Mouse (Mus musculus) stomach, embryonic 16.5 days (tissue): ENCODE results near the gene Uqcc3. TPM values are rescaled to one million over a fixed set of nuclear protein-coding genes. Genes with fewer than 3 reads are reported as not detected.

Source experiments
- ATAC-seq: fragments of 200-750 bp; cut with Nextera tagmentation; 2 replicates; pipeline ENCODE4 v1.8.0; 2017; ENCODE audit warnings: moderate number of reproducible peaks, moderate TSS enrichment; ENCODE audit not compliant: insufficient read depth, low FRiP score
- H3K27ac ChIP-seq: fragments of 300-500 bp; sonication (generic); 2 replicates; pipeline ENCODE4 v1.5.1; 2014; ENCODE audit warnings: low read length
- H3K27me3 ChIP-seq: fragments of 300-500 bp; sonication (generic); 2 replicates; pipeline ENCODE4 v1.6.1; 2014; ENCODE audit warnings: low read length, control low read depth, mixed read lengths; ENCODE audit not compliant: control insufficient read depth, insufficient read depth
- H3K36me3 ChIP-seq: fragments of 300-500 bp; sonication (generic); 2 replicates; pipeline ENCODE4 v1.6.1; 2014; ENCODE audit warnings: low read length; ENCODE audit not compliant: control insufficient read depth, insufficient read depth
- H3K4me1 ChIP-seq: fragments of 300-500 bp; sonication (generic); 2 replicates; pipeline ENCODE4 v1.6.1; 2014; ENCODE audit warnings: low read length, control low read depth, mixed read lengths; ENCODE audit not compliant: control insufficient read depth, insufficient read depth
- H3K4me2 ChIP-seq: fragments of 300-500 bp; sonication (generic); 2 replicates; pipeline ENCODE4 v1.6.1; 2014; ENCODE audit warnings: low read depth, low read length, mixed read lengths
- H3K4me3 ChIP-seq: fragments of 300-500 bp; sonication (generic); replicated peaks from 2 replicates; pipeline ENCODE4 v1.5.1; 2014; ENCODE audit warnings: mild to moderate bottlenecking, low read length
- H3K9ac ChIP-seq: fragments of 300-500 bp; sonication (generic); 2 replicates; pipeline ENCODE4 v1.6.1; 2014; ENCODE audit warnings: low read length
- H3K9me3 ChIP-seq: fragments of 300-500 bp; sonication (generic); replicated peaks from 2 replicates; pipeline ENCODE4 v1.6.1; 2016; ENCODE audit warnings: low read length, control low read depth; ENCODE audit not compliant: control insufficient read depth
- WGBS: fragments of 180-500 bp; shearing (Covaris S2); extraction: QIAGEN DNeasy Blood & Tissue Kit; methylation state at CpG from one replicate; pipeline ENCODE4 v1.1.7; 2014; 5-methylcytosine and 5-hydroxymethylcytosine counted together
- polyA plus RNA-seq: library from polyadenylated mRNA; unstranded; fragments of >200 nt; fragmentation: Nextera tagmentation; extraction: Ambion mirVana; gene quantifications from 2 replicates; pipeline ENCODE4 v1.2.1, GENCODE M21; 2015

Uqcc3 gene
- polyA plus RNA-seq = 59.9 and 66.2 TPM in 2 replicates

GRCm38 (mm10) chr19:8880311-8881033 lies at the start of gene Uqcc3:
Uqcc3 (minus strand) TSS chr19:8880923.
- H3K27me3 ChIP-seq = no peaks in the 10 kb centered on the region
- peak; percentile 95 for ATAC-seq
- WGBS = under 1% methylated on average over 42 of the region's 42 CpGs
- peaks cover 8% of the 10 kb centered on the region; the same call in 1 of the 2 replicates for H3K4me1 ChIP-seq
- H3K4me3 ChIP-seq = peak within 1 kb of the TSS; percentile 87
- H3K27ac ChIP-seq = peak within 1 kb of the TSS; percentile 86
- H3K36me3 ChIP-seq = peaks cover 6% of the 10 kb centered on the region; the same call in 1 of the 2 replicates
- H3K9ac ChIP-seq = peak within 1 kb of the TSS; percentile 91
- peak within 1 kb of the TSS; percentile 79 for H3K4me2 ChIP-seq
- H3K9me3 ChIP-seq = no peaks in the 10 kb centered on the region

GRCm38 (mm10) chr19:8930117-8930516 lies 49.4 kb upstream of the Uqcc3 start:
- WGBS = 4% methylated on average over 11 of the region's 11 CpGs

GRCm38 (mm10) chr19:8929224-8930088 lies 48.7 kb upstream of the Uqcc3 start, which contains the start of the genes Rom1 and Eml3:
Rom1 (minus strand) TSS chr19:8929356.
Eml3 (plus strand) TSS chr19:8929552.
- peak within 1 kb of the TSS; percentile 88 for H3K27ac ChIP-seq
- no peaks in the 10 kb centered on the region for H3K9me3 ChIP-seq
- peaks cover 15% of the 10 kb centered on the region for H3K4me1 ChIP-seq
- H3K36me3 ChIP-seq = peaks cover 9% of the 10 kb centered on the region
- H3K9ac ChIP-seq = peak within 1 kb of the TSS; percentile 84
- no peaks in the 10 kb centered on the region for H3K27me3 ChIP-seq
- H3K4me3 ChIP-seq = peak within 1 kb of the TSS; percentile 77
- under 1% methylated on average over 66 of the region's 74 CpGs for WGBS
- peak within 1 kb of the TSS; percentile 74 for H3K4me2 ChIP-seq
- ATAC-seq = peak; percentile 81

More at GRCm38 (mm10) chr19:8930117-8930516, 49.4 kb upstream of the Uqcc3 start:
- peak overlapping the region; percentile 88 for H3K27ac ChIP-seq
- peak overlapping the region; percentile 77 for H3K4me3 ChIP-seq
- H3K9me3 ChIP-seq = no peaks in the 10 kb centered on the region
- H3K4me1 ChIP-seq = peaks cover 15% of the 10 kb centered on the region
- no peaks in the 10 kb centered on the region for H3K27me3 ChIP-seq
- no peak for ATAC-seq
- peak overlapping the region; percentile 74 for H3K4me2 ChIP-seq
- peaks cover 9% of the 10 kb centered on the region for H3K36me3 ChIP-seq
- H3K9ac ChIP-seq = peak overlapping the region; percentile 84

GRCm38 (mm10) chr19:8928689-8929223 lies 48.0 kb upstream of the Uqcc3 start:
- H3K27me3 ChIP-seq = no peaks in the 10 kb centered on the region
- peak overlapping the region; percentile 74 for H3K4me2 ChIP-seq
- 24% methylated on average over 16 of the region's 16 CpGs for WGBS
- ATAC-seq = peak; percentile 3; the same call in 1 of the 2 replicates
- H3K9me3 ChIP-seq = no peaks in the 10 kb centered on the region
- H3K4me3 ChIP-seq = peak overlapping the region; percentile 77
- H3K27ac ChIP-seq = peak overlapping the region; percentile 88; the same call in 1 of the 2 replicates
- H3K9ac ChIP-seq = peak overlapping the region; percentile 84
- peaks cover 5% of the 10 kb centered on the region for H3K36me3 ChIP-seq
- peaks cover 15% of the 10 kb centered on the region for H3K4me1 ChIP-seq

- Histone ChIP-seq H3K36me3 (no peaks in the 10 kb centered on the region), H3K4me2 (no peak overlapping the region)
Observed at GRCm38 (mm10) chr19:8927891-8928525, 47.3 kb upstream of the Uqcc3 start.

GRCm38 (mm10) chr19:8926766-8927165 lies 46.0 kb upstream of the Uqcc3 start:
- WGBS = 93% methylated on average over 2 of the region's 2 CpGs
- no peaks in the 10 kb centered on the region for H3K27me3 ChIP-seq
- ATAC-seq = no peak

More at GRCm38 (mm10) chr19:8927891-8928525, 47.3 kb upstream of the Uqcc3 start:
- peaks cover 15% of the 10 kb centered on the region for H3K4me1 ChIP-seq
- no peak for ATAC-seq
- H3K27me3 ChIP-seq = no peaks in the 10 kb centered on the region
- H3K9ac ChIP-seq = no peak overlapping the region
- no peak overlapping the region for H3K4me3 ChIP-seq
- 80% methylated on average over 12 of the region's 12 CpGs for WGBS
- no peak overlapping the region for H3K27ac ChIP-seq
- no peaks in the 10 kb centered on the region for H3K9me3 ChIP-seq

GRCm38 (mm10) chr19:8921741-8922140 lies 41.0 kb upstream of the Uqcc3 start:
- ATAC-seq = no peak
- H3K27ac ChIP-seq = no peak overlapping the region
- H3K4me1 ChIP-seq = peaks cover 9% of the 10 kb centered on the region
- H3K9me3 ChIP-seq = no peaks in the 10 kb centered on the region
- H3K4me3 ChIP-seq = 0 out of 2 replicates have a peak overlapping the region, but pooled peaks have one; percentile 3
- 74% methylated on average over 9 of the region's 9 CpGs for WGBS
- peak overlapping the region; percentile 27; the same call in 1 of the 2 replicates for H3K9ac ChIP-seq
- no peaks in the 10 kb centered on the region for H3K27me3 ChIP-seq
- 0 out of 2 replicates have a peak, but pooled peaks cover 3% of the 10 kb centered on the region for H3K36me3 ChIP-seq
- H3K4me2 ChIP-seq = peak overlapping the region; percentile 82

More at GRCm38 (mm10) chr19:8926766-8927165, 46.0 kb upstream of the Uqcc3 start:
- no peak overlapping the region for H3K4me3 ChIP-seq
- H3K36me3 ChIP-seq = no peaks in the 10 kb centered on the region
- H3K9me3 ChIP-seq = no peaks in the 10 kb centered on the region
- H3K4me2 ChIP-seq = no peak overlapping the region
- H3K4me1 ChIP-seq = peaks cover 16% of the 10 kb centered on the region
- no peak overlapping the region for H3K9ac ChIP-seq
- no peak overlapping the region for H3K27ac ChIP-seq

- Histone ChIP-seq H3K4me2 (peak overlapping the region; percentile 82), H3K4me1 (peaks cover 9% of the 10 kb centered on the region), H3K9ac (peak overlapping the region; percentile 86), H3K4me3 (peak overlapping the region; percentile 82), H3K27me3 (no peaks in the 10 kb centered on the region), H3K9me3 (no peaks in the 10 kb centered on the region), H3K27ac (peak overlapping the region; percentile 95), H3K36me3 (peaks cover 9% of the 10 kb centered on the region; the same call in 1 of the 2 replicates)
- ATAC-seq = peak; percentile 18; the same call in 1 of the 2 replicates
- 2% methylated on average over 6 of the region's 6 CpGs for WGBS
Observed at GRCm38 (mm10) chr19:8920836-8921291, 40.1 kb upstream of the Uqcc3 start.
